Mouse (Mus musculus) kidney, postnatal 0 days (tissue): ENCODE results near the gene Serp2. TPM values are rescaled to one million over a fixed set of nuclear protein-coding genes. Genes with fewer than 3 reads are reported as not detected.

Experiments used
- ATAC-seq: fragments of 200-750 bp; cut with Nextera tagmentation; replicated peaks from 2 replicates; pipeline ENCODE4 v1.8.0; 2017; ENCODE audit warnings: low read depth, moderate number of reproducible peaks, moderate TSS enrichment, moderate library complexity; ENCODE audit not compliant: low FRiP score
- DNase-seq: peaks from one replicate; pipeline ENCODE4 v3.0.0-alpha.2; 2016; ENCODE audit warnings: low spot score
- H3K27ac ChIP-seq: fragments of 300-500 bp; sonication (generic); 2 replicates; pipeline ENCODE4 v1.5.1; 2014; ENCODE audit warnings: mild to moderate bottlenecking
- H3K27me3 ChIP-seq: fragments of 300-500 bp; sonication (generic); 2 replicates; pipeline ENCODE4 v1.6.1; 2014; ENCODE audit warnings: low read length, mixed read lengths; ENCODE audit not compliant: insufficient read depth
- H3K36me3 ChIP-seq: fragments of 300-500 bp; sonication (generic); 2 replicates; pipeline ENCODE4 v1.6.1; 2014; ENCODE audit warnings: low read length, mixed read lengths; ENCODE audit not compliant: insufficient read depth
- H3K4me1 ChIP-seq: fragments of 300-500 bp; sonication (generic); replicated peaks from 2 replicates; pipeline ENCODE4 v1.6.1; 2014; ENCODE audit warnings: antibody characterized with exemption, low read length, mixed read lengths; ENCODE audit not compliant: insufficient read depth
- H3K4me2 ChIP-seq: fragments of 300-500 bp; sonication (generic); 2 replicates; pipeline ENCODE4 v1.6.1; 2014; ENCODE audit warnings: mild to moderate bottlenecking, low read length, moderate library complexity, mixed read lengths
- H3K4me3 ChIP-seq: fragments of 300-500 bp; sonication (generic); replicated peaks from 2 replicates; pipeline ENCODE4 v1.5.1; 2014; ENCODE audit warnings: low read depth, low read length
- H3K9ac ChIP-seq: fragments of 300-500 bp; sonication (generic); 2 replicates; pipeline ENCODE4 v1.6.1; 2014; ENCODE audit warnings: low read depth, low read length
- H3K9me3 ChIP-seq: fragments of 300-500 bp; sonication (generic); replicated peaks from 2 replicates; pipeline ENCODE4 v1.6.1; 2016; ENCODE audit warnings: low read length, inconsistent platforms, mixed read lengths
- CTCF ChIP-seq: IDR thresholded peaks from 2 replicates; pipeline ENCODE4 v1.5.1; 2016; ENCODE audit warnings: antibody characterized with exemption, low read depth, mild to moderate bottlenecking, moderate library complexity
- WGBS: fragments of 180-500 bp; shearing (Covaris S2); extraction: QIAGEN DNeasy Blood & Tissue Kit; methylation state at CpG from one replicate; pipeline ENCODE4 v1.1.7; 2014; 5-methylcytosine and 5-hydroxymethylcytosine counted together
- polyA plus RNA-seq: library from polyadenylated mRNA; unstranded; fragments of >200 nt; fragmentation: Nextera tagmentation; extraction: Ambion mirVana; gene quantifications from 2 replicates; pipeline ENCODE4 v1.2.1, GENCODE M21; 2015

The Serp2 gene
- polyA plus RNA-seq, 1 experiment from 2014 or later: 13.7 TPM

- DNase-seq (no peak), ATAC-seq (no peak)
- no peaks in the 10 kb centered on the region for H3K36me3 ChIP-seq
- H3K4me3 ChIP-seq: no peak overlapping the region
- H3K27ac ChIP-seq: no peak overlapping the region
- 63% methylated on average over 2 of the region's 2 CpGs for WGBS
- no peaks in the 10 kb centered on the region for H3K4me1 ChIP-seq
- no peak overlapping the region for H3K4me2 ChIP-seq
- TF ChIP-seq CTCF: no peak
- no peak overlapping the region for H3K9ac ChIP-seq
- no peaks in the 10 kb centered on the region for H3K27me3 ChIP-seq
- H3K9me3 ChIP-seq: no peaks in the 10 kb centered on the region
Observed at GRCm38 (mm10) chr14:76579660-76580061, 23.0 kb upstream of the Serp2 start.

GRCm38 (mm10) chr14:76577840-76578239 is 21.2 kb upstream of the Serp2 start:
- no peaks in the 10 kb centered on the region for H3K9me3 ChIP-seq
- H3K4me1 ChIP-seq: no peaks in the 10 kb centered on the region
- ATAC-seq (no peak), DNase-seq (no peak)
- no peak for TF ChIP-seq CTCF
- WGBS: 48% methylated on average over 2 of the region's 2 CpGs
- H3K9ac ChIP-seq: no peak overlapping the region
- H3K27me3 ChIP-seq: no peaks in the 10 kb centered on the region
- no peak overlapping the region for H3K27ac ChIP-seq
- no peak overlapping the region for H3K4me2 ChIP-seq
- no peaks in the 10 kb centered on the region for H3K36me3 ChIP-seq
- H3K4me3 ChIP-seq: no peak overlapping the region

GRCm38 (mm10) chr14:76570292-76570691 is 13.6 kb upstream of the Serp2 start:
- TF ChIP-seq CTCF: no peak
- H3K27me3 ChIP-seq: no peaks in the 10 kb centered on the region
- no peaks in the 10 kb centered on the region for H3K9me3 ChIP-seq
- DNase-seq (no peak), ATAC-seq (no peak)
- H3K4me2 ChIP-seq: no peak overlapping the region
- WGBS: 83% methylated on average over 7 of the region's 7 CpGs
- H3K9ac ChIP-seq: no peak overlapping the region
- H3K27ac ChIP-seq: no peak overlapping the region
- H3K4me3 ChIP-seq: no peak overlapping the region
- no peaks in the 10 kb centered on the region for H3K36me3 ChIP-seq
- peaks cover 10% of the 10 kb centered on the region; the same call in 1 of the 2 replicates for H3K4me1 ChIP-seq

- no peaks in the 10 kb centered on the region for H3K36me3 ChIP-seq
- H3K4me2 ChIP-seq: no peak overlapping the region
- peaks cover 10% of the 10 kb centered on the region; the same call in 1 of the 2 replicates for H3K4me1 ChIP-seq
- 20% methylated on average over 9 of the region's 9 CpGs for WGBS
- no peak overlapping the region for H3K9ac ChIP-seq
- no peaks in the 10 kb centered on the region for H3K9me3 ChIP-seq
- ATAC-seq (peak; percentile 43; the same call in 1 of the 2 replicates), DNase-seq (peak; percentile 86)
- peak overlapping the region; percentile 48; the same call in 1 of the 2 replicates for H3K27ac ChIP-seq
- H3K4me3 ChIP-seq: no peak overlapping the region
- no peaks in the 10 kb centered on the region for H3K27me3 ChIP-seq
- TF ChIP-seq CTCF: no peak
Observed at GRCm38 (mm10) chr14:76569271-76569961, 12.7 kb upstream of the Serp2 start.

GRCm38 (mm10) chr14:76568548-76568947 is 11.9 kb upstream of the Serp2 start:
- peaks cover 10% of the 10 kb centered on the region; the same call in 1 of the 2 replicates for H3K4me1 ChIP-seq
- DNase-seq: no peak
- H3K27ac ChIP-seq: no peak overlapping the region
- H3K36me3 ChIP-seq: no peaks in the 10 kb centered on the region
- no peaks in the 10 kb centered on the region for H3K9me3 ChIP-seq
- no peak overlapping the region for H3K4me2 ChIP-seq
- WGBS: 62% methylated on average over 9 of the region's 9 CpGs
- no peak for TF ChIP-seq CTCF
- no peak overlapping the region for H3K4me3 ChIP-seq
- no peaks in the 10 kb centered on the region for H3K27me3 ChIP-seq
- ATAC-seq: no peak
- H3K9ac ChIP-seq: no peak overlapping the region

- Histone ChIP-seq H3K9me3 (no peaks in the 10 kb centered on the region), H3K36me3 (no peaks in the 10 kb centered on the region), H3K9ac (no peak overlapping the region), H3K4me3 (no peak overlapping the region), H3K4me1 (peaks cover 10% of the 10 kb centered on the region; the same call in 1 of the 2 replicates), H3K27me3 (no peaks in the 10 kb centered on the region), H3K27ac (no peak overlapping the region), H3K4me2 (no peak overlapping the region)
- DNase-seq: no peak
- WGBS: 55% methylated on average over 1 of the region's 1 CpGs
- peak; percentile 69 for ATAC-seq
- TF ChIP-seq CTCF: no peak
Observed at GRCm38 (mm10) chr14:76567280-76567679, 10.6 kb upstream of the Serp2 start.

- TF ChIP-seq CTCF: no peak
- Histone ChIP-seq H3K4me3 (no peak overlapping the region), H3K27ac (no peak overlapping the region), H3K4me1 (peaks cover 10% of the 10 kb centered on the region; the same call in 1 of the 2 replicates), H3K36me3 (no peaks in the 10 kb centered on the region), H3K27me3 (no peaks in the 10 kb centered on the region), H3K9me3 (no peaks in the 10 kb centered on the region), H3K4me2 (no peak overlapping the region), H3K9ac (no peak overlapping the region)
- WGBS: 88% methylated on average over 8 of the region's 8 CpGs
- no peak for DNase-seq
- no peak for ATAC-seq
Observed at GRCm38 (mm10) chr14:76566711-76567110, 10.0 kb upstream of the Serp2 start.
